Mouse (Mus musculus) stomach, embryonic 14.5 days (tissue): ENCODE data around the gene Dync1h1. TPM values are rescaled to one million over a fixed set of nuclear protein-coding genes. Genes with fewer than 3 reads are reported as not detected.
"Not testable (repeated sequence)": the region's sequence is repeated elsewhere in the genome, so short reads cannot be mapped to it uniquely, and the experiment has no call there.

ENCODE experiments used
- ATAC-seq: fragments of 200-750 bp; cut with Nextera tagmentation; 2 replicates; pipeline ENCODE4 v1.8.0; 2017; ENCODE audit warnings: low read depth, moderate TSS enrichment; ENCODE audit not compliant: insufficient number of reproducible peaks, insufficient read depth, low FRiP score
- H3K27ac ChIP-seq: fragments of 300-500 bp; sonication (generic); 2 replicates; pipeline ENCODE4 v1.5.1; 2014; ENCODE audit warnings: mild to moderate bottlenecking, low read length, moderate library complexity, mixed read lengths
- H3K27me3 ChIP-seq: fragments of 300-500 bp; sonication (generic); 2 replicates; pipeline ENCODE4 v1.6.1; 2014; ENCODE audit warnings: low read length, control low read depth, mixed read lengths; ENCODE audit not compliant: control insufficient read depth, insufficient read depth
- H3K36me3 ChIP-seq: fragments of 300-500 bp; sonication (generic); 2 replicates; pipeline ENCODE4 v1.6.1; 2014; ENCODE audit warnings: mild to moderate bottlenecking, control low read depth, low read length, moderate library complexity, mixed read lengths; ENCODE audit not compliant: control insufficient read depth, insufficient read depth
- H3K4me1 ChIP-seq: fragments of 300-500 bp; sonication (generic); 2 replicates; pipeline ENCODE4 v1.6.1; 2014; ENCODE audit warnings: low read length, control low read depth, mixed read lengths; ENCODE audit not compliant: control insufficient read depth, insufficient read depth
- H3K4me2 ChIP-seq: fragments of 300-500 bp; sonication (generic); replicated peaks from 2 replicates; pipeline ENCODE4 v1.6.1; 2014; ENCODE audit warnings: low read depth, low read length, control low read depth
- H3K4me3 ChIP-seq: fragments of 300-500 bp; sonication (generic); 2 replicates; pipeline ENCODE4 v1.5.1; 2014; ENCODE audit warnings: low read depth, low read length, control low read depth
- H3K9ac ChIP-seq: fragments of 300-500 bp; sonication (generic); replicated peaks from 2 replicates; pipeline ENCODE4 v1.6.1; 2014; ENCODE audit warnings: low read depth, mild to moderate bottlenecking, control low read depth, low read length, moderate library complexity, mixed read lengths
- H3K9me3 ChIP-seq: fragments of 300-500 bp; sonication (generic); 2 replicates; pipeline ENCODE4 v1.6.1; 2016; ENCODE audit warnings: low read depth, low read length, control low read depth; ENCODE audit not compliant: control insufficient read depth
- WGBS: fragments of 180-500 bp; shearing (Covaris S2); extraction: QIAGEN DNeasy Blood & Tissue Kit; methylation state at CpG from one replicate; pipeline ENCODE4 v1.1.7; 2014; 5-methylcytosine and 5-hydroxymethylcytosine counted together
- polyA plus RNA-seq: library from polyadenylated mRNA; unstranded; fragments of >200 nt; fragmentation: Nextera tagmentation; extraction: Ambion mirVana; gene quantifications from 2 replicates; pipeline ENCODE4 v1.2.1, GENCODE M21; 2014

Gene Dync1h1
- polyA plus RNA-seq, 1 experiment from 2014 or later, result 70.6 TPM

DNA sequence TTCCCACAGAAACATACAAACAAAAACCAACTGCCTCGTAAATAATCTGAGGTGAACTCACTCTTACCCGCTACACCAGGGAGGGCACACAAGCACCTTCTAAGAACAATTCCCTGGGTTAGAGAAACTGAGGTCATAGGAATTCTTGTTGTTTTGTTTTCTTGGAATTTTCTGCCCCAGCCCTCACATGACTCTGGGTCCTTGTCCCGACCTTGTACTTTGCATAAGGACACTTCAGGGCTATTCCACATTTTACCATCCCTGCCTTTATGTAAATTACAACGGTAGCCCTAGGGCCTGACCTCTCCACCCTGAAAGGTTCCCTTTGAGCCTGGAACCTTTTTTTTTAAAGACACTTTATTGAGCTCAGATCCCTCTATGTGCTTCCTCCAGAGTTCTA is 101.3 kb downstream of the Dync1h1 start, which contains the start of gene Hsp90aa1:
Gene Hsp90aa1 (minus strand): TSS at position 173 of the 400 bp plus-strand sequence.
- no peak within 1 kb of the TSS for H3K4me3 ChIP-seq
- no peaks in the 10 kb centered on the region for H3K9me3 ChIP-seq
- H3K36me3 ChIP-seq, result no peaks in the 10 kb centered on the region
- no peak within 1 kb of the TSS for H3K27ac ChIP-seq
- no peaks in the 10 kb centered on the region for H3K27me3 ChIP-seq
- H3K4me2 ChIP-seq, result no peak within 1 kb of the TSS
- 58% methylated on average over 4 of the region's 4 CpGs for WGBS
- H3K9ac ChIP-seq, result no peak within 1 kb of the TSS
- ATAC-seq, result no peak
- H3K4me1 ChIP-seq, result 0 out of 2 replicates have a peak, but pooled peaks cover 3% of the 10 kb centered on the region

DNA sequence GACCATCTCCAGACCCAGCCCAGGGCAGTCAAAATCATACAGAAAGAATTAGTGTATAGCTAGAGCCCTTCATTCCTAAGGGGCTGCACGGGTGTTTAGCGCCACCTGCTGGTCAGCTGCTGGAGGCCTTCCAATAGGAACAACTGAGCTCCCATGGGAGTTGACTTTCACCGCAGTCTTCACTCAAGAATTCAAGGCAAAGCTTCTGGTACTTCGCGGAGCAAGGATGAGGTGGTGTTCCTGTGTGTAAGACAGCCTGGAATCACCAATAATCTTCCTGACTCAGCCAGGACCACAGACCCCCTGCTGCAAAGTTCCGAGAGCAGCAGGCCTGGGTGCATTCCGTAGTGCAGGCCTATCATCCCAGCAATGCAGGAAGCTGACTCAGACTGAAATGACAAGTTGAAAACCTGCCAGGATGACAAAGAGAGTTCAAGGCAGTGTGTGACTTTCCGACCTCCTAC is 101.8 kb downstream of the Dync1h1 start:
- H3K9ac ChIP-seq, result no peak overlapping the region
- no peak overlapping the region for H3K4me2 ChIP-seq

DNA sequence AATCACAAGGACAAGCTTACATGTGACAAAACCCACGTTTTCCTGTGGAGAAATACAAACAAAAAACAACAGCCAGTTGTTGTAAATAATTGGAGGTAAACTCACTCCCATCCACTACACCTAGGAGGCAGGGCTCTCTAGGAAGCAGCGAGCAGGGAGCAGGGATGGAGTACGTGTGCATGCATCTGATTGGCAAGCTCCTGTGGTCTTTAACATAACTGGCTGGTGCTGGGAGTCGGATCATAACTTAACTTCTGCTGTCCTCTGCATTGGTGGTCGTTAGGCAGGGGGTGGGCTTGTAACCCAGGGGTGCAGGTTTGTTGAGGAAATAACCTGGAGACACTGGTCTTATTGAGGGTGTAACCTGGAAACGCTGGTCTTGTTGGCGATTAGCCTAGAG is 102.4 kb downstream of the Dync1h1 start:
- ATAC-seq, result no peak
- 67% methylated on average over 7 of the region's 7 CpGs for WGBS
- Histone ChIP-seq H3K36me3 (no peaks in the 10 kb centered on the region), H3K4me2 (no peak overlapping the region), H3K4me1 (0 out of 2 replicates have a peak, but pooled peaks cover 3% of the 10 kb centered on the region), H3K27ac (no peak overlapping the region), H3K4me3 (no peak overlapping the region), H3K9ac (no peak overlapping the region), H3K27me3 (no peaks in the 10 kb centered on the region), H3K9me3 (no peaks in the 10 kb centered on the region)

More for the DNA sequence above, 101.8 kb downstream of the Dync1h1 start:
- Histone ChIP-seq H3K27ac (no peak overlapping the region), H3K9me3 (no peaks in the 10 kb centered on the region), H3K4me1 (0 out of 2 replicates have a peak, but pooled peaks cover 3% of the 10 kb centered on the region), H3K4me3 (no peak overlapping the region), H3K36me3 (no peaks in the 10 kb centered on the region), H3K27me3 (no peaks in the 10 kb centered on the region)
- 25% methylated on average over 8 of the region's 8 CpGs for WGBS
- peak; percentile 50; the same call in 1 of the 2 replicates for ATAC-seq

DNA sequence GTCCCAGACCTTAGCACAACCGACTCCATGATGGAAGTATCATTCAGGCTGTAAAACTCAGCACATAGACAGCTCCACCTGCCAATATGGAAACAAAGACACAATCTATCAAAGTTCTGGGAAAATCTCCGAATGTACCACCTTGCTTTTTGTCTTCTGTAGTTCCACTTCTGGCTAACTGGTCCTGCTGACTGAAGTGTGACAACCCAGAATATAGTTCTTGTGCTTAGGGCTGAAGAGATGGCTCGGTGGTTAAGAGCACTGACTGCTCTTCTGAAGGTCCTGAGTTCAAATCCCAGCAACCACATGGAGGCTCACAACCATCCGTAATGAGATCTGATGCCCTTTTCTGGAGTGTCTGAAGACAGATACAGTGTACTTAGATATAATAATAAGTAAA is 104.2 kb downstream of the Dync1h1 start:
- H3K36me3 ChIP-seq, ATAC-seq, H3K4me1 ChIP-seq, H3K9ac ChIP-seq, H3K9me3 ChIP-seq, H3K4me2 ChIP-seq, H3K4me3 ChIP-seq, H3K27me3 ChIP-seq, H3K27ac ChIP-seq: not testable (repeated sequence)
- WGBS, result 76% methylated on average over 4 of the region's 4 CpGs

DNA sequence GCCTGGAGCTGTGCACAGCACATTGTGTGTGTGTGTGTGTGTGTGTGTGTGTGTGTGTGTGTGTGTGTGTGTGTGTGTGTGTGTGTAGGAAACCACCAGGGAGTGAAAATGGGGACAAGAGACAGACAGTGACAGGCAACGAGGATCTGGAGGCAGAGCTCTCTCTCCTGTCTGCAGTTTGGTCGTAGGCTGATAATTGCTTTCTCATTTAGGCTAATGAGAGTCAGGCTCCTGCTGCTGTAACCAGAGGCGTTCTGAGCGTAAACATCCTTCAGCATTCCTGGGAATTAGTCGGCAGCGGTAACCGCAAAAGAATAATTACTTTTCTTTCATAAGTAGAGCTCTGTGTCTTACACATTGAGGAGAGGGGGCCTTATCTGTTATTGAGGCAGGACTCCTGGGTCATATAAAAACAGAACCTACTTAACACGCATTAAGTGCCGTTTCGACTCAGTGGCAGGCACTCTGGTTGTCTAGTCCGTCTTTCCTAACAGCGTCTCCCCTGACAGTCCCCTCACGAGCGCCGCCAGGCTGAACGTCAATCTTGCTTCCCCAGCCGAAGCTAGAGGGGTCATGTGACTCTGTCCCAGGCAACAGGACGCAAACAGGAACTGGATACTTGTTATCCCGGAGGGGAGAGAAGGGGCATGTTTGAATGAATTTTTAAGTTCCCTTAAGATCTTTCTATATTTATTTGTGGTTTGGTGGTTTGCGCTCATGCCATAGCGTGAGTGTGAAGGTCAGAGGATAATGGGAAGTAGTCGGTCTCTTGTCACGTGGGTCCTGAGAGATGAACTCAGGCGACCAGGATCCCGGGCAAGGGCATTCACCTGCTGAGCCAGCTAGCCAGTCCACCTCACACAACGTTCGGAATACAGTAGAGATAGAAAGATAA is 105.3 kb downstream of the Dync1h1 start:
- Histone ChIP-seq H3K27ac (no peak overlapping the region), H3K9ac (no peak overlapping the region; the same call in 1 of the 2 replicates)
- peak; percentile 64; the same call in 1 of the 2 replicates for ATAC-seq

DNA sequence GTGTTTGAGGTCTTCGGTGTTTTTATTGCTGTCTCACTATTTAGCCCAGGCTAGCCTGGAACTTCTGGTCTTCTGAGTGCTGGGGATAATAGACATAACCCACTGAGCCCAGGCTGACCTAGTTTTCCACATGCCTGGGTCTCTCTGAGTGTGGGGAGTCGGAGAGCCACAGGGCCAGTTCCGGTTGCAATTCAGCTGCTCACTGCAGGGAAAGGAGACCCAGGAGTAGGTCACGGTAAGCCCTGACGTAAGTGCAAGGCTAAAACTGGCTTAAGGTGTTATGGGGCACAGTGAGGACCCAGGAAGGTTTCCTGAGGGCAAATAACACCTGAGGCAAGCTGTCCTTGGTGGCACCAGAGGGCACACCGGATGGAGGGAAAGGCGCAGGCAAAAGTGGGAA is 106.2 kb downstream of the Dync1h1 start:
- no peak for ATAC-seq
- Histone ChIP-seq H3K9me3 (no peaks in the 10 kb centered on the region), H3K4me3 (no peak overlapping the region), H3K9ac (no peak overlapping the region), H3K27ac (no peak overlapping the region), H3K4me2 (no peak overlapping the region), H3K27me3 (no peaks in the 10 kb centered on the region), H3K4me1 (no peaks in the 10 kb centered on the region), H3K36me3 (no peaks in the 10 kb centered on the region)
- WGBS, result 84% methylated on average over 7 of the region's 7 CpGs

More for the DNA sequence above, 105.3 kb downstream of the Dync1h1 start:
- Histone ChIP-seq H3K4me3 (peak overlapping the region; percentile 20), H3K4me2 (peak overlapping the region; percentile 59), H3K36me3 (no peaks in the 10 kb centered on the region), H3K27me3 (no peaks in the 10 kb centered on the region), H3K9me3 (no peaks in the 10 kb centered on the region), H3K4me1 (no peaks in the 10 kb centered on the region)
- WGBS, result 1% methylated on average over 27 of the region's 27 CpGs

DNA sequence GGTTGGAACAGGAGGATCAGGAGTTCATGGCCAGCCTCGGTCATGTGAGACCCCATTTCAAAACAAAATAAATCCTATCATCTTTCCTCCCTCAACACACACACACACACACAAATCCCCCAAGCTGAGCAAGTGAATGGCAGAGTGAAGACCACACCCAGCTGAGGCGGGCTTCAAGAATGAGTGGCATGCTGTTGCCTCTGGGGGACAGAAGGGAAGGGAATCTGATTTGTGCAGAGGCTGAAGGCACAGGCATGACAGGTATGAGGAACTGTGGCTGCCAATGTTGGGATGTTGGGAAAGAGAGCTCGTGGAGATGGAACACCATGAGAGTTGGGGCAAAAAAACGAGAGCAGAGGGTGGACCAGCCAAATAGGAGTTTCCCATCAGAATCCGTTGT is 110.0 kb downstream of the Dync1h1 start:
- 52% methylated on average over 5 of the region's 5 CpGs for WGBS
- ATAC-seq, result no peak
- no peak overlapping the region for H3K4me2 ChIP-seq
- no peak overlapping the region for H3K27ac ChIP-seq
- no peaks in the 10 kb centered on the region for H3K9me3 ChIP-seq
- no peaks in the 10 kb centered on the region for H3K4me1 ChIP-seq
- no peaks in the 10 kb centered on the region for H3K36me3 ChIP-seq
- H3K4me3 ChIP-seq, result no peak overlapping the region
- no peak overlapping the region for H3K9ac ChIP-seq
- no peaks in the 10 kb centered on the region for H3K27me3 ChIP-seq

DNA sequence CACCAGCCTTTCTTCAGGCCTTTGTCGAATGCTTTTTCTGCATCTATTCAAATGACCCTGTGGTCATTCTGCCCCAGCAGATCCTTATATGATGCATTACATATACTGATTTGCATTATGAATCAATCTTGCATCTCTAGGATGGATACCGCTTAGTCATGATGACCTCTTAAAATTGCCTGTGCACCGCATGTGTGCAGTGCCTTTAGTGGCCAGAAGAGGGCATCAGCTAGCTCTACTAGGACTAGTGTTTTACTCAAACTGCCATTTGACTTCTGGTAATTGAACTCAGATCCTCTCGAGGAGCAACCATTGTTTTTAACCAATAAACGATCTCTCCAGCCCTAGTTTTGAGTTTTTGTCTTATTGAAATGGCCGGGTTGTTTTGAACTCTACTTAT is 112.5 kb downstream of the Dync1h1 start:
- no peaks in the 10 kb centered on the region for H3K4me1 ChIP-seq
- WGBS, result 93% methylated on average over 6 of the region's 6 CpGs
- no peak for ATAC-seq

More for the DNA sequence above, 112.5 kb downstream of the Dync1h1 start:
- H3K4me3 ChIP-seq, result no peak overlapping the region
- no peak overlapping the region for H3K9ac ChIP-seq
- H3K27me3 ChIP-seq, result no peaks in the 10 kb centered on the region
- no peak overlapping the region for H3K27ac ChIP-seq
- no peaks in the 10 kb centered on the region for H3K36me3 ChIP-seq
- H3K9me3 ChIP-seq, result no peaks in the 10 kb centered on the region
- no peak overlapping the region for H3K4me2 ChIP-seq
